Mouse (Mus musculus) G1E-ER4 (cell line): ENCODE measurements around the gene Atp6v1e1. TPM values are rescaled to one million over a fixed set of nuclear protein-coding genes. Genes with fewer than 3 reads are reported as not detected.

Source experiments
- GATA1 ChIP-seq: IDR thresholded peaks from one replicate; pipeline ENCODE4 v1.8.0; 2012; ENCODE audit warnings: low read length, inconsistent platforms
- polyA plus RNA-seq: library from polyadenylated mRNA; stranded (reverse); fragments of >175 nt; gene quantifications from 2 replicates; pipeline ENCODE4 v1.2.3, GENCODE M21; 2012

Atp6v1e1 gene
- polyA plus RNA-seq: 55.8 and 65.1 TPM in 2 replicates

DNA sequence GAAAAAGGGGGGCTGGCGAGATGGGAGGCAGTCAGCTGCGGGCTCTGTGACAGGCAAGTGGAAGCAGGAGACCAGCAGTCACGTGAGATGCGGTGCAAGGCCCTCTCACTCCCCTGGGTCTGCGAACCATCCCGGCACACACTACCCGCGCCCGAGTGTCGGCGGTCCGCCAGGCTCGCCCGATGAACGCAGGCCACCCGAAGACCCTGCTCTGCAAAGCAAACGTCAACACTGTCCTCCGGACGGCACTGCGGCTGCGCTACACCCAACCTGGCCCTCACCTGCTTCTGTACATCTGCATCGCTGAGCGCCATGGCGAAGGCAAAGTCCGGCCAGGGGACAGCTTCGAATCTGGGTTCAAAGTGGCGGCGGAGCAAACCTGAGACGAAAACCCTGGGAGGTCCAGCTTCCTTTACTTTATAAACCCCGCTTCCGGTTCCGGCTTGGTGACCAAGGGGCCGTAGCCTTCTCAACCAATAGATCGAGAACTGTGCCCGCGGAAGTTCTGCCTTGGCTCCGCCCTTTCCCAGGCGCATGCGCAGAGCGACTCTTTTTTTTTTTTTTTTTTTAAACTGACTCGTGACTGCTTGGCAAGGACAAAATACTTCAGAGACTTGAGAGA, at the start of gene Atp6v1e1:
Gene Atp6v1e1, minus strand, starts transcription at position 487 of the 622 bp plus-strand sequence.
- TF ChIP-seq GATA1: no peak

DNA sequence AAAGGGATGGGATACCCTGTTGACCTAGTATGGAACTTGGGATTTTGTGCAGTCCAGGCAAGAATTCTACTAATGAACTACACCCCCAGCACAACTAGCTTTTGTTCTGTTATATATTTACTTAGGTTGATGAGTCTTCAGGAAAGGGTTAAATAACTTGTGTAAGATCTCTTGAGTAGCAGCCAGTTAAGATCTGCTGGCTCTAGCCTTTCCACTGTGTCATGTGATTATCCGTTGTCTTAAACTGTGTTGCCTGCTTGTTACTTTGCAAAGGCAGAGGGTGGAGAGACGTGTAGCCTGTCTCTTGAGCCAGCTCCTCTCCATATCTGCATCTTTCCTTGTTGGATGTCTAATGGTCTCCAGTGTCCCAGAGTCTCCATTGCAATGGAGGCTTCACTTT, 48.7 kb upstream of the Atp6v1e1 start:
- TF ChIP-seq GATA1: no peak

DNA sequence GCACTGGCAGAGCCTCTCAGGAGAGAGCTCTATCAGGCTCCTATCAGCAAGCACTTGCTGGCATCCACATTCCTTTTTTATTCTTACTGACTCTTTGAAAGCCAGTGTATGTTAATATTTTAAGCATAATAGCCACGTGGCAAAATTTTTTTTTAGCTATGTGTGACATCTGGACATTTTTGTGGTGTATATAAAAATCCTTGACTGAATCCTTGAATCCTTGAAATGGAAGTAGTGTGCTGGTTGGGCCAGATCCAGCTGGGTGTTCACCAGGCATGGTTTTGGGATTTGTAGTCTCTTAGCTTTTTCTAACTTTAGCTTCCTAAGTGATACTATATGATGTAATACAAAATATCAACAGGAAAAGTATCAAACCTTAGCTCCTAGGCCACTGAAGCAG, 46.2 kb upstream of the Atp6v1e1 start:
- no peak for TF ChIP-seq GATA1

DNA sequence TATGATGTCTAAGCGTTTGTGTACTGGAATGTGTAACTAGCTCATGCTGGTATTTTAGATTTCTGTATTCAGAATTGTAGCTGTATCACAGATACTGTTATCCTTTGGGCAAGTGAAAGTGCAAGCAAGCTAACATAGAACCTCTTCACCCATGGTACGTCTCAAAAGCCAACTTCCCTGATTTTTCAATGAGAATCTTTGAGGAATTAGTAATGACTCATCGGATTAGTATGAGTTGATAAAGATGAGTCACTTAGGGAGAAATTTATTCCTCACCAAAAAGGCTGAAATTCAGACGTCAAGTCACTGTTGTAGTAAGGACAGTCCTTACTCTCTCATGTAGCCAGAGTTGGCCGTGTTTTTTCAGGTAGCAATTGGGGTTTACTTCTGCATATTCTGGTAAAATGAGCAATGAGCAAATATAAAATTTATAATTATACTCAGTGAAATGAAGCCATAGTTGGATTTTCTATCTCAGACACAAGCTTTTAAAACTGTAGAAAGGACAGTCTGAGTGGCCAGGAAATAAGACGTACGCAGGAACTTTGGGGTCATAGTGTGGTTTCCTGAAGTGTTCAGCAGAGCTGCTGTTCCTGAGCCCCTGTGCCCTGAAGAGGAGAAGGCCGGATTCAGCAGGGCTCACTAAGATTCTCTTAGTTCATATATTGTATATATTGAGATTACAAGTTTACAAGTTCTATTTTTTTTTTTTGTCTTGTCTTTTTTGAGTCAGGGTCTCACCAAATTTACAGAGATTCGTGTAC, 43.6 kb upstream of the Atp6v1e1 start:
- no peak for TF ChIP-seq GATA1

DNA sequence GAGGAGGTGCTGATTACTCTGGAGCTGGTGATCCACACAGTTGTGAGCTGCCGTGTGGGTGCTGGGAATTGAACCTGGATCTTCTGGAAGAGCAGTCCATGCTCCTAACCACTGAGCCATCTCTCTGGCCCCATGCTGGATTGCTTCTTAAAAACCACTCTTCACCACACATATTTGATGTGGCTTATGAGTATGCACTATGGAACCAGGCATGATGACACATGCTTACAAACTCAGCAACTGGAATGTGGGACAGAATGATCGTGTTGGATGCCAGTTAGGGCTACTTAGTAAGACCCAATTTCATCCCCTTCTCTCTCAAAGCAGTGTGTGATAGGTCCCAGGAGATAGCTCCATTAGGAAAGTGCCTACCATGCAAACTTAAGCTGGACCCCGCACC, 37.5 kb upstream of the Atp6v1e1 start:
- TF ChIP-seq GATA1: no peak

DNA sequence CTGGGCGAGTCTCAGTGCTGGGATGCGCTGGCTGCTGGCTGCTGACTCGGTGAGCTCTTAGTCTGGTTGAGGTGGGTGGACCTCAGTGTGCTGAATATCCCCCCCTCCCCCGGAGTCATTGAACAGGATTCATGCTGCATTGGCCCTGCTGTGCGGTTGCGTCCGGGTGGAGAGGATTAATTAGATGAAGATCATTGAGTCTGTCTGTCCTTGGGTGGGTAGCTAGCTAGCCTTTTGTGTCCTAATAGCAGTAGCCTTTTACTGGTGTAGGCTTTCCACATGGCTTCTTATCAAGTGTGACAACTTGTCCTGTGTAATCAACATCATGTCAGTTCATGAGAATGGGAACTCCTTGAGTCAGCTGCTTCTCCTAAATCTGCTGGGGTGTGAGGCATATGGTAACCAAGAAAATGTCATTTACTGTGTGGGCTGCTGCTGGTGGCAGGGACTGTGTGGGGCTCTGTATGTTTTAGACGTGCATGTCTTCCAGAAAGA, 35.7 kb upstream of the Atp6v1e1 start:
- no peak for TF ChIP-seq GATA1

DNA sequence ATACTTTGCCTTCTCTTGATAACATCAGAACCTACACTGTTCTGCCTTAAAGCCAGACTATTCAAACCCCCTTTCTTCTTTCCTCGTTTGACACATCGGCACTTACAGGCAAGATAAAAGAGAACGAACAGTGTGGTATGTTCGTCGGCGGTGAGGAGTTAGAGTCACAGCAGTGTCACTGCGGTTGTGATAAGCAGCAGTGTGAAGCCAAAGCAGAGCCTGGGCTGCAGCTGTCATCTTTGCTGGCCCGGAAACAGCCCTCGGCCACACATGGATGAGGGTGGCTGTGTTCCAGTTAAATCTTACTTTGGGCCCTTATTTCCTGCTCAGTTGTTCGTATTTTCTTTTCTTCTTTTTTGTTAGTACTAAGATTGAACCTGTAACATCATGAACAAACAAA, 31.8 kb upstream of the Atp6v1e1 start:
- TF ChIP-seq GATA1: peak; percentile 67

DNA sequence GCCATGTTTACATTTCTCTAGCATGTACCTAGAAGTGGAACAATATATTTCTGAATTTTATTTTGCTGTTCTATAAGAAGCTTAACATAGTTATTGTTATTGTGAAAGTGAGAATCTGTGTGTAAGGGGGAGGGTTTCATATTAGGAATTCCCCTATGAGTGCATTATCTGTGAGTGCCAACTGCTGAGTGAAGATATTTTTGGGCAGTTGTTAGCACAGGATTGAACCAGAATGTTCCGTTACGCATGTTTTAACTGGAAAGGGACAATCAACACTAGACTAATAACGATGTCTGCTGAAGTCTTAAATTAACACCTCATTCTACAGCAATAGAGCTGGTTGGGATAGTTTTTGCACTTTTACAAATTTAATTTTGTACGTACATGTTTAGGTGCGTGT, 19.2 kb upstream of the Atp6v1e1 start:
- no peak for TF ChIP-seq GATA1

DNA sequence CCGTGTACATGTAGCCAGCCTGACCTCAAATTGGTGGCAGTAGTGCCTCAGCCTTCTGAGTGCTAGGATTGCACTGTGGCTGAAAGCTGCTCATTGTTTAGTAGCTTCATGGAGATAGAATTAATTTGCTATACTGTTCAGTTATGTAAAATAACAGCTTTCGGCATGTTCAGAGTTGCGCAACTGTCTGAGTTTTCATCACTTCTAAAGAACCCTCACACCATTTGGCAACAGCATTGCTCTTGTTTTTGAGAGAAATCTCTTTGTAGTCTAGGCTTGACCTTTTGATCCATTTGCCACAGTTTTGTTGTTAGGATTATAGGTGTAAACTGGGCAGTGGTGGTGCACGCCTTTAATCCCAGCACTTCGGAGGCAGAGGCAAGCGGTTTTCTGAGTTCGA, 17.7 kb upstream of the Atp6v1e1 start:
- no peak for TF ChIP-seq GATA1

DNA sequence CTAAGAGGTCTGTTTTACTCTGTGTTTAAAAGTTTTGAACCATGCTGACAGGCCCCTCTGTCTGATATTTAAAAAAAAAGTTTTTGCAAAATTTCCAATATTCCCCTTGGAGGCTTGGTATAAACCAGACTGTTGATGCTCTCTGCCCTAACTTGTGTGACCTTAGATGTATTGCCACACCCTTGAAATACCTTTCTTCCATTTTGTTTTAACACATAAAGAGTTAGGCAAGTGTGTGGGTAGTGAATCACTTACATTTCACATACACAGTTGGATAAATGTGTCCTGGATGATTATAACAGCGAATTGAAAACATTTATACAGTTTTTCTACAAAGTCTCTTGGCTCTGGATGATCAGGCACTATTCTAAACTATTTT, 14.5 kb upstream of the Atp6v1e1 start:
- TF ChIP-seq GATA1: no peak

DNA sequence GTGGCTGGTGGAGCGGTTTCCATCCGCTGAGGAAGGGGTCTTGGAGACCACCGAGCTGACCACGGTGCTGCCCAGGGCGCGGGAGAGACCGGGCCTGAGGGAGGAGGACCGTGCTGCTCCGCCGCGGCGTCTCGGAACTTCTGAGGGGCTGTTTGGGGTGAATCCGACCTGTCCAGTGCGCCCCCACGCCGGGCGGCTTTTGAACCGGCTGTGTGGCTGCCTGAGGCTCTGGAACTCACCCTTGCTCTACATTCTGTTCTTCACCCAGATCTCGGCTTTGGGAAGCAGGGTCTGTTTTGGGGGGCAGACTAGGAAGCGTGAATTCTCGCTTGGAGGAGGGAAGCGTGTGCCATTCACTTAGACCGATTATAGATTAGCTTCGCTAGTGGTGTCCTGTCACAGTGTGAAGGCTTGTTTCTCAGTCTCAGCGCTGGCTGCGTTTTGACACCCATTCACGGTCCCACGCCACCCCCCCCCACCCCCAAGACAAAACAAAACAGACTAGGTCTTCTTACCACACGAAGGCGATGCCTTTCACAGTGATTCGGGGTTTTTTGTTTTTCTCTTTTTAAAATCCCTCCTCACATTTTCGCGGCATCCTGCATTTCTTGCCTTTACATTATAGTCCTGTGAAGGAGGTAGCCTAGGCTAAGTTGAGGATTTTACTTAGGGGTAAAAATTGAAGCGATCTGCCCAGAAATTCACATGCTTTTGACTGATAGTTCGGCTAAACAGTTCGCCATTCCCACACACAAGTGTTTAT, 14.0 kb upstream of the Atp6v1e1 start:
- no peak for TF ChIP-seq GATA1

DNA sequence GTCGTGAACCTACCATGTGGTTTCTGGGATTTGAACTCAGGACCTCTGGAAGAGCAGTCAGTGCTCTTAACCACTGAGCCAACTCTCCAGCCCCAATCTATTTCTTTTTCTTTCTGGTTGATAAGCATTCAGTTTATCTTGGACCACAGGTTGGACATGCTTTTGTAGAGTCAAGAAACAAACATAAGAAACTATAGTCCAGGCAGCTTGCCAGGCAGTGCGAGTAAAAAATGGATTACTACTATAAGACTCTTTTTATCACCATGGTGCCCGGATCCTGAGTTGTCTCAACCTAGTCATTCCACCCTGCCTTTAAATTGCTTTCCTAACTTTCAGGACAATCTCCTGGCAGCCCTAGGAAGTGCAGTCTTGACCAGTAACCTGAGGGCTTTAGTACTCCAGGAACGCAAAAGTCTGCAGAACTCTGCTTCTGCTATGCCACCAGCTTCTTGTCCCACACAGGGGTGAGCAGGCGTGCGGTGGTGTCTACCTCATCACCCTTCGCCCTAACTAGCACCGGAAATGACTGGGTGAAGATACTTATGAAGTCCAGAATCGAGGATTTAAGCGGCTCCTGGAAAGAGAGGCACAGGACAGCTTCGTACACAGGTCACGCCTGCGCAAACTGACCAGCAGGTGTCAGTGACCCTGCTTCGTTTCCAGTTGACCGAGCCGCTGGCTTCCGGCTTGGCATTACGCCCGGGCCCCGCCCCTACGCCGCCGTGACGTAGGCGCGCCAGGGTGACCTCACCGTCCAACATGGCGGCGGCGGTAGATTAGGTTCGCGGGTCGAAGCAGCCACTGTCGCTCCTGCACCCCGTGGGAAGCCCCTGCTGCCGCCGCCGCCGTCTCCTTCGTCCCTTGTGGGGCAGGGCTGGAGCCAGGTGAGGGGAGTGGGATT, 13.1 kb upstream of the Atp6v1e1 start, which contains the start of gene Bcl2l13:
Gene Bcl2l13, plus strand, starts transcription at position 739 of the 901 bp plus-strand sequence.
- TF ChIP-seq GATA1: no peak

DNA sequence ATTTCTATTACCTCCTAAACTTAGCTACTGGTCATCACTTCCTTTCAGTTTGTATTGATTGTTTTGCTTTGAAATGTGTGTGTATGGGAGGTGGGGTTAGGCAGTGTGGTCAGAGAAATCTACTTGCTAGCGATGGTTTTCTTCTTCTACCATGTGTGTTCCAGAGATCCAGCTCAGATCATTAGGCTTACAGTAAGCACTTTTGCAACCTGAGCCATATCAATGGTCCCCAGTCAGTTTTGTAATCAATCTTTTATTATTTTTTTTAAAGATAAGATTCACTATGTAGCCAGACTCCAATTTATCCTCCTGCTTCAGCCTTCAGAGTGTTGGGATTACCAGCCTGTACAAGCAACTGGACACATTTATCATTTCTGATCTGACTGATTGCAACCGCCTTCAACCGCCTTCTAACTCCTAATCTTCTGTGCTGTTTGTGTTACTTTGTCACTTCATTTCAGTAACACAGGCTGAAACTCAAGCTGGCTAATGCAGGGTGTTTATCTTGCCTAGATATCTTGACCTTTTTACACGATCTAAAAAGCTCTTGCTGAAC, 12.3 kb upstream of the Atp6v1e1 start:
- peak; percentile 80 for TF ChIP-seq GATA1

DNA sequence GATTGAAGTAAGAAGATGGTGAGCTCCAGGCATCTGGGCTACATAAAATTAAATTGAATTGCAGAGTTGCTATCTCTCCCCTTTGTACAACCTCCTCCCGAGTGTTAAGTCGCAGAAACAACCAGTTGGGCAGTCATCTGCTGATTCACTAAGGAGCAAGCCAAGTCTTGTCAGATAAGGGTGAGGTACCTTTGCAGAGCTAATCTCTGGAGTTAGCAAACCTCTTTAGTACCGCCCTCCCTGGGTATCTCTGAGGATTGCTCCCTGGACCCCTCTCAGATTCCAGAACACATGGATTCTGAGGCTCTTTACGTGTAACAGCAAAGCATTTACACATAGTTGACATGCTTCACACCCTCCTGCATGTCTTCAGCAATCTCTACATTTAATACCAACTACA, 9.5 kb upstream of the Atp6v1e1 start:
- peak; percentile 58 for TF ChIP-seq GATA1
